2 mouse cellular contexts compared by ENCODE assay signal in genomic region chr5:115392969-115393368, GRCm38 (mm10).
TF ChIP-seq lines count a peak whose summit lies in the region.

No protein-coding gene starts in this region.

TF ChIP-seq in CH12.LX, 34 proteins besides CTCF, POLR2A, EP300 and RAD21:
- TF ChIP-seq RCOR1 (conservative IDR thresholded peaks at IDR 0.05; ENCODE audit: low read depth, low read length), result no peak
- no peak for TF ChIP-seq USF1 (IDR thresholded peaks at IDR 0.05; ENCODE audit: low read depth, low read length)
- TF ChIP-seq ZNF384 (IDR thresholded peaks at IDR 0.05; ENCODE audit: low read depth, low read length), result no peak
- no peak for TF ChIP-seq ZMIZ1 (IDR thresholded peaks at IDR 0.05; ENCODE audit: low read depth, low read length)
- peak; percentile 82 for TF ChIP-seq ZKSCAN1 (IDR thresholded peaks at IDR 0.05; ENCODE audit: borderline replicate concordance, low read depth, low read length)

TF ChIP-seq in MEL, 35 proteins besides CTCF, POLR2A, EP300 and RAD21:
- peak; percentile 97 for TF ChIP-seq ZKSCAN1 (IDR thresholded peaks at IDR 0.05; ENCODE audit: low read depth, low read length)
- TF ChIP-seq MXI1 (IDR thresholded peaks at IDR 0.05; ENCODE audit: low read depth, low read length), result no peak
